Mouse (Mus musculus) lung, postnatal 0 days (tissue): ENCODE results near the gene Dido1.

Experiments used
- CTCF ChIP-seq: IDR thresholded peaks from 2 replicates; pipeline ENCODE4 v1.5.1; 2016; ENCODE audit warnings: antibody characterized with exemption, mild to moderate bottlenecking
- EP300 ChIP-seq: IDR thresholded peaks from 2 replicates; pipeline ENCODE4 v1.6.1; 2016; ENCODE audit warnings: antibody characterized with exemption, mild to moderate bottlenecking, control low read depth

DNA sequence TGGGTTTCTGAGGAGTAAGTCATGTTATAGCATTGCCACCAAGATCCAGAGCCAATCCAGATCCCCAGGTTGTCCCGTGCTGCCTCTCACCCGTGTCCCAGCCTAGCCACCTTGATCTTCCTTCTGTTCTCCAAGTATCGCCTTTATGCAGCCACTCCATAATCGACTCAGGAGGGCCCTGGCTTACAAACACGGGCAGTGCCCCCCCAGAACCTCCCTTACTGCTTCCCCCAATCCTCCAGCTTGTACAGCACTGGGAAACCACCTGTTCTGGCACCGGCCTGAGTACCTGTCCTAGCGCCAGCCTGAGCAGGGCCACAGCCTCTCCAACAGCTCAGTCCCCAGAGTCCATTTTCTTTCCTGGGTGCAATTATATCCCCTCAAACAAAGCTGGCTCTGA lies 55.1 kb downstream of the Dido1 start:
- TF ChIP-seq CTCF: no peak
- no peak for TF ChIP-seq EP300
